Mouse (Mus musculus) forelimb bud, embryonic 11.5 days (tissue): ENCODE results near the gene Tdrd12.

Experiments used
- DNase-seq: peaks from one replicate; pipeline ENCODE4 v3.0.0-alpha.2; 2012; ENCODE audit warnings: low read depth, low spot score

Tdrd12 gene

GRCm38 (mm10) chr7:35447996-35448846 is 89.3 kb downstream of the Tdrd12 start, which contains the start of gene Slc7a9:
TSS of gene Slc7a9 (plus strand) at chr7:35448796.
- no peak for DNase-seq

GRCm38 (mm10) chr7:35447501-35447900 is 90.0 kb downstream of the Tdrd12 start:
- DNase-seq = no peak

- no peak for DNase-seq
Observed at GRCm38 (mm10) chr7:35435266-35435665, 102.3 kb downstream of the Tdrd12 start.

GRCm38 (mm10) chr7:35428146-35428545 is 109.4 kb downstream of the Tdrd12 start:
- DNase-seq = no peak

GRCm38 (mm10) chr7:35423071-35423470 is 114.5 kb downstream of the Tdrd12 start:
- no peak for DNase-seq
